Mouse (Mus musculus) forebrain, embryonic 11.5 days (tissue): ENCODE measurements around the gene Naa40. TPM values are rescaled to one million over a fixed set of nuclear protein-coding genes. Genes with fewer than 3 reads are reported as not detected.
A peak's percentile ranks its signal among the peaks of the same experiment; 100 is the strongest.

Experiments used
- ATAC-seq: fragments of 200-750 bp; cut with Nextera tagmentation; replicated peaks from 2 replicates; pipeline ENCODE4 v1.8.0; 2017; ENCODE audit warnings: moderate TSS enrichment; ENCODE audit not compliant: low FRiP score
- DNase-seq: peaks from one replicate; pipeline ENCODE4 v3.0.0-alpha.2; 2017; ENCODE audit warnings: low spot score
- H3K27ac ChIP-seq: fragments of 300-500 bp; sonication (generic); 2 replicates; pipeline ENCODE4 v1.5.1; 2014; ENCODE audit warnings: low read depth, low read length
- H3K27me3 ChIP-seq: fragments of 300-500 bp; sonication (generic); 2 replicates; pipeline ENCODE4 v1.6.1; 2014; ENCODE audit warnings: mild to moderate bottlenecking, low read length, mixed read lengths; ENCODE audit not compliant: control insufficient read depth, insufficient read depth
- H3K36me3 ChIP-seq: fragments of 300-500 bp; sonication (generic); 2 replicates; pipeline ENCODE4 v1.6.1; 2014; ENCODE audit warnings: mild to moderate bottlenecking, low read length, moderate library complexity, mixed read lengths; ENCODE audit not compliant: control insufficient read depth, insufficient read depth
- H3K4me1 ChIP-seq: fragments of 300-500 bp; sonication (generic); replicated peaks from 2 replicates; pipeline ENCODE4 v1.6.1; 2014; ENCODE audit warnings: low read length, mixed read lengths; ENCODE audit not compliant: control insufficient read depth, insufficient read depth
- H3K4me2 ChIP-seq: fragments of 300-500 bp; sonication (generic); 2 replicates; pipeline ENCODE4 v1.6.1; 2014; ENCODE audit warnings: low read depth, mild to moderate bottlenecking, low read length, moderate library complexity, mixed read lengths; ENCODE audit not compliant: severe bottlenecking
- H3K4me3 ChIP-seq: fragments of 300-500 bp; sonication (generic); 2 replicates; pipeline ENCODE4 v1.5.1; 2014; ENCODE audit warnings: low read depth, low read length
- H3K9ac ChIP-seq: fragments of 300-500 bp; sonication (generic); 2 replicates; pipeline ENCODE4 v1.6.1; 2014; ENCODE audit warnings: low read length
- H3K9me3 ChIP-seq: fragments of 300-500 bp; sonication (generic); 2 replicates; pipeline ENCODE4 v1.6.1; 2016; ENCODE audit warnings: low read length, mixed read lengths; ENCODE audit not compliant: control insufficient read depth
- WGBS: fragments of 180-500 bp; shearing (Covaris S2); extraction: QIAGEN DNeasy Blood & Tissue Kit; methylation state at CpG from one replicate; pipeline ENCODE4 v1.1.7; 2014; 5-methylcytosine and 5-hydroxymethylcytosine counted together
- polyA plus RNA-seq: library from polyadenylated mRNA; unstranded; fragments of >200 nt; fragmentation: Nextera tagmentation; extraction: Ambion mirVana; gene quantifications from 2 replicates; pipeline ENCODE4 v1.2.1, GENCODE M21; 2014

The Naa40 gene
- polyA plus RNA-seq, 1 experiment from 2014 or later = 106 TPM

DNA sequence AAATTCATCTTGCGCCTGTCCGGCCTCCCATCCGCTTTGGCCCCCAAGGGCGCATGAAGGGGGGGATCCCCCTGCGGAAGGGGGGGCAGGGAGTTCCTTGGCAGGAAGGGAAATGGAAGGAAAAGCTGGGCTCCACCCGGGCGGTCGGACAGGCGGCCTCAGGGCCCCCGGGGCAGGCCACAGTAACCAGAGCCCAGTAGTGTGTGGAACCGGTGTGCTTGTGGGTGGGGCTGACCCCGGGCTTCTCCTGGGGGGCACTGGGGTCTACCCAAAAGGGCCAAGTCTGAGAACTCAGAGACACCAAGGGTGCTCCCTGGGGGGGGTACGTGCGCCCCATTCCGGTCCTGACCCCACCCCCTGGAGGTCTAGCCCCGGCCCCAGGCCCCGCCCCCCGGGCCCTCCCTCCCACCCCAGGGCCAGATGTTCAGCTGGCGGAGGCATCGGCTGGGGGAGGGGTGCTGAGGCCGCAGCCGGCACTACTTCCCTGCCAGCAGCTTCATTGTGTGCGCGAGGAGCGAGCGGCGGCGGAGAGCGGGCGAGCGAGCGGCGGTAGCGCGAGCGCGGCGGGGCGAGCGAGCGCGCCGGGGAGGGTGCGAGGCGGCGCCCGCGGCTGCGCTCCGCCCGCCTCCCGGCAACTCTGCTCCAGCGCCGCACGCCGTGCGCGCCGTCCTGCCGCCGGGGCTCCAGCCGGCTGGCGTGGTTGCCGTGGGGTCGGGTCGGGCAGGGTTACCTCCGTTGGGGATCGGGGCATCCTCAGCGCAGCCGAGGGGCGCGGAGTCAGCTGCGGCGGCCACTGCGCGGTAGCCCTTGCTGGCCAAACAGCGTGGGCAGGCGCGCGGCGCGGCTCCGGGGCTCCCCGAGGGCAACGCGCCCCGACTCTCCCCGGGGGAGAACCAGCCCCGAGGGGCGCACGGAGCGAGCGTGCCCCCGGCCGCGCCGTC is 27.1 kb upstream of the Naa40 start:
- Histone ChIP-seq H3K4me3 (peak overlapping the region; percentile 97), H3K4me2 (peak overlapping the region; percentile 80), H3K27me3 (no peaks in the 10 kb centered on the region), H3K9me3 (no peaks in the 10 kb centered on the region), H3K27ac (peak overlapping the region; percentile 99), H3K36me3 (peaks cover 22% of the 10 kb centered on the region), H3K9ac (peak overlapping the region; percentile 99), H3K4me1 (peaks cover 49% of the 10 kb centered on the region)
- DNase-seq = peak; percentile 95
- under 1% methylated on average over 64 of the region's 97 CpGs for WGBS
- peak; percentile 51 for ATAC-seq

DNA sequence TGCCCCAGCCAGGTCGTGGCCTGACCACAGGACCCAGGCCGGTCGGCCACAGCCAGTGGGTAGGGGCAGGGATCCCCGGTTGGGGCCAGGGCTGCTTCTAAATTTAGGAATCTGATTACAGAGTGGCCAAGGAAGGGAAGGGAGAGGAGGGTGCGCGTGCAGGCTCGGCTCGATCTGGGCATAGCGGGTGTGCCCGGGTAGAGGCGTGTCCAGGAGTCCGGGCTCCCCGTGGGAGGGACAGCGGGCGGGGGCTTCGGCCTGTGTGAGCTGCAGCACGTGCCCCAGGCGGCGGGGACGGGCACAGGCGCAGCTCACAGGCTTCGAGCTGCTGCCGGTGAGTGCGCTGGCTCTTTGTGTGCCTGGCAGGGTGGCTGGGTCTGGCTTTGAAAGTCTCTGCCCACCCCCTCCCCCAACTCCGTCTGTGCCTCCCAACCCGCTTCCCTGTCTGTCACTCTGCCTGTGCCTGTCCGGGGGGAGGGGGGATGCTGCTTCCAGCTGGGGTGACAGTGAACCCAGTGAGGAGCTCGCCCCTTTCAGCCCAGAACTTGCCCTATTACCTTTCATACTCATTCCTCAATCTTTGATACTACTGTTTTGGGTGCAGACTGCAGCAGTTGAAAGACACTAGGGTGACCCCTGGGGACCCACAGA is 26.2 kb upstream of the Naa40 start, which contains the start of gene Rcor2:
Rcor2 (plus strand) TSS at position 235 of the 651 bp plus-strand sequence.
- Histone ChIP-seq H3K9ac (peak within 1 kb of the TSS; percentile 99), H3K4me2 (peak within 1 kb of the TSS; percentile 80), H3K27ac (peak within 1 kb of the TSS; percentile 99), H3K36me3 (peaks cover 14% of the 10 kb centered on the region), H3K27me3 (no peaks in the 10 kb centered on the region), H3K9me3 (peaks cover under 1% of the 10 kb centered on the region; the same call in 1 of the 2 replicates), H3K4me1 (peaks cover 49% of the 10 kb centered on the region), H3K4me3 (peak within 1 kb of the TSS; percentile 97)
- DNase-seq (peak; percentile 96), ATAC-seq (peak; percentile 70)
- under 1% methylated on average over 28 of the region's 28 CpGs for WGBS

DNA sequence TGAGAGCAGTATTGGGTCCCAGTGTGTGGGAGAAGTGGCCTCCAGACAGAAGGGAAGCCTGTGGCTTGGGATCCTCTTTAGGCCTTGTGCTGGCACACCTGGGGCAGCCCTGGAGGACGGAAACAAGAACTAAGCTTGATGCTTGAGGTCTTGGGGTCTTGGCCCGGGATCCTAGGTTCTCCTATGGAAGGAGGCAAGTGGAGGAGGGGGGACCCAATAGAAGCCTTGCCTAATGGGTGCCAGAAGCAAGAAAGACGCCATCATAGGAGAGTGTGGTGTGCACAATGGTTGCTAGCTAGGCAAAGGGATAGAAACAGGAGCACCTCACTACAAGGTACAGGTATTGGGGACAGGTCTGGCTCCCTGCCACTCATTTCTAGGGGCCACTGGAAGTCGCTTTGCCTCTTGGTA is 25.4 kb upstream of the Naa40 start:
- Histone ChIP-seq H3K4me3 (peak overlapping the region; percentile 97; the same call in 1 of the 2 replicates), H3K4me1 (peaks cover 49% of the 10 kb centered on the region), H3K9me3 (peaks cover 3% of the 10 kb centered on the region; the same call in 1 of the 2 replicates), H3K36me3 (peaks cover 6% of the 10 kb centered on the region), H3K27me3 (no peaks in the 10 kb centered on the region), H3K4me2 (peak overlapping the region; percentile 80), H3K27ac (peak overlapping the region; percentile 99), H3K9ac (peak overlapping the region; percentile 99)
- ATAC-seq (no peak), DNase-seq (peak; percentile 66)
- 21% methylated on average over 4 of the region's 4 CpGs for WGBS

DNA sequence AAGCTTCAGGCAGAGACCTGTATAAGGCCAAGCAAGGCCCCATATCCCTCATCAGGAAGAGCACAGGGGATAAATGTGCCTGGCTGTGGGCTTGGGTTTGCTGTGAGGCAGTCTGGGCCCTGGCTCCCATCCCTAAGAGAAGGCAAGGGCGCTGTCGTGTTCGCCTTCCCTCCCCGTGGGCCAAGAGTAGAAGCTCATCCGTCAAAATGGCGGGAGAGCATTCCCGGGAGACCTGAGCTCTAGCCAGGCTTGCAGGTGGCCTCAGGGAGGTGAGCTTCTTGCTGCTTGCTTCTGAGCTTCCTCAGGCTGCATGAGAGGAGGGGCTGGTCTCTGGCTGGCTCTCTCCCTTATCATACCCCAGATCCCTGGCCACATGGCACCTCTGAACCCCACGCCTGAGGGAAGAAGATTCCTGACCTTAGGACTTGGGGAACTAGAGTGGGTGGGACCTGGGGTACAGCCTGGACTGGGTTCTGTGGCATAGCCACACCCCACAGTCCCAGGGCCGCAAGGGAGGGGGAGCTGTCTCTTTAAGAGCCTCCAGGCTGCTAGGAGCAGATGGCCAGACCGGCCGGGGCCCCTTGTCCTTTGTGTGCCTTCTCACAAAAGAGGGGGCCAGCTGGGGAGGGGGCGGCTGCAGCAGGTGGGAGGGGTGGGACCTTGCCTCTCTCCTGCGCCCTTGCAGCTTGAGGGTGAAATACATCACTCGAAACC is 24.7 kb upstream of the Naa40 start:
- Histone ChIP-seq H3K4me1 (peaks cover 46% of the 10 kb centered on the region), H3K9me3 (peaks cover 3% of the 10 kb centered on the region; the same call in 1 of the 2 replicates), H3K27me3 (no peaks in the 10 kb centered on the region), H3K9ac (peak overlapping the region; percentile 99), H3K27ac (peak overlapping the region; percentile 99), H3K36me3 (peaks cover 3% of the 10 kb centered on the region), H3K4me2 (peak overlapping the region; percentile 80), H3K4me3 (peak overlapping the region; percentile 2; the same call in 1 of the 2 replicates)
- ATAC-seq = peak; percentile 58
- WGBS = 6% methylated on average over 14 of the region's 14 CpGs
- DNase-seq = peak; percentile 92

DNA sequence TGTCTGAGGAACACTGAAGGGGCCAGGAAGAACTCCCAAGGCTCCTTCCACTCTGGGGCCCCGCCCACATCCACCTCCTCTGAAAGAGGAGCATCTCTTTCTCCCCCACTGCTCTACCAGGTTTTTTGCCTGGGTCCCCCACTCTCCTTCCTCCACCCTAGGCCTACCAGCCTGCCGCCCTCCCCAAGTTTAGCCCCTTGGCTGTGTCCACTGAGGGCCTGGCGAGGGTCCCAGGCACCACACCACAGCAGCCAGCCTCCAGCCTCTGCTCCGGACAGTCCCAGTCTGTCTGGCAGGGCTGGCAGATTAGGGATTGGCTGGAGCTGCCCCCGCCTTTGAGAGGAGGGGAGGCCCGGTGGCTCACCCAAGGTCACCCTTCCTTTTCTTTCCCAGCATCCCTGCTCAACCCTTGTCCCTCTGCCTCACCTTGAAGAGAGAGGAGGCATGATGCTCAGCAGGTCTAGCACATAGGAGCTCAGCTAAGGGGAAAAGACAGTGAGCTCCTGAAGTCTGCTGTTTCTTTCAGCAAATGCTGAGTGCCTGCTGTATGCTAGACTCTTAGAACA is 23.9 kb upstream of the Naa40 start:
- no peak overlapping the region; the same call in 1 of the 2 replicates for H3K4me3 ChIP-seq
- 8% methylated on average over 6 of the region's 6 CpGs for WGBS

DNA sequence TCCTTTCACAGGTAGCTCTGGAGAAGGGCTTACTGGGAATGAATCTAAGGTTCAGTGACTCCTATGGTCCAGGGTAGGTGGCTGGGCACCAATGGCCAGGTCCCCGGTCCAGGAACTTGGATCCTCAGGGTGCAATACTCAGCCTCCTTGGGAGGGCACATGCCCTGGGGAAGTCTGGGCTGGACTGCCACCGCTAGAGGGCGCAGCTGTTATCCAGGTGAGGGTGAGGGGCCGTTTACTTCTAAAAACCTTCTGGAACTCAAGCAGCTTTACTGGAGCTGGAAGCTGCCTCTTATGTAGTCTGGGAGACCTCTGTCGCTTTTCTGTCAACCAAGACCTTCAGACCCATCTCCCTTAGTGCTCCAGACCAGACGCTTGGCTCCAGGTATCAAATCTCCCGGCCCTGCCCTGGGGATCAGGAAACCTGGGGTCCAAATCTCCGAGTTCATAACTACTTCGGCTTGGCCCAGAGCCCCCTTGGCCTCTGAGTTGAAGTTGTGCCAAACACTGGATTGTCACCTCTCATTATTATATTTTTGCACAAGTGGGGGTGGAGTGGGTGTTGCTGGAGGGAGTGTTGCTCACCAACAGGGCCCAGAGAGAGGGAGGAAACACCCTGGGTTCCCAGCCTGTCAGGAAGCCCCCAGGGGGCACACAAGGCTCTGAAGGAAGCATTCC is 23.2 kb upstream of the Naa40 start:
- DNase-seq = peak; percentile 93
- peaks cover 3% of the 10 kb centered on the region; the same call in 1 of the 2 replicates for H3K9me3 ChIP-seq
- H3K36me3 ChIP-seq = no peaks in the 10 kb centered on the region
- peak overlapping the region; percentile 99 for H3K27ac ChIP-seq
- WGBS = 16% methylated on average over 9 of the region's 9 CpGs
- peak overlapping the region; percentile 99; the same call in 1 of the 2 replicates for H3K9ac ChIP-seq
- H3K4me1 ChIP-seq = peaks cover 40% of the 10 kb centered on the region
- no peak overlapping the region for H3K4me3 ChIP-seq
- H3K4me2 ChIP-seq = peak overlapping the region; percentile 80; the same call in 1 of the 2 replicates
- H3K27me3 ChIP-seq = no peaks in the 10 kb centered on the region
- no peak for ATAC-seq

More for the DNA sequence above, 23.9 kb upstream of the Naa40 start:
- peaks cover 3% of the 10 kb centered on the region; the same call in 1 of the 2 replicates for H3K9me3 ChIP-seq
- no peaks in the 10 kb centered on the region for H3K36me3 ChIP-seq
- peak overlapping the region; percentile 80; the same call in 1 of the 2 replicates for H3K4me2 ChIP-seq
- DNase-seq (peak; percentile 70), ATAC-seq (no peak)
- H3K4me1 ChIP-seq = peaks cover 40% of the 10 kb centered on the region
- peak overlapping the region; percentile 99 for H3K9ac ChIP-seq
- H3K27me3 ChIP-seq = no peaks in the 10 kb centered on the region
- peak overlapping the region; percentile 99 for H3K27ac ChIP-seq

DNA sequence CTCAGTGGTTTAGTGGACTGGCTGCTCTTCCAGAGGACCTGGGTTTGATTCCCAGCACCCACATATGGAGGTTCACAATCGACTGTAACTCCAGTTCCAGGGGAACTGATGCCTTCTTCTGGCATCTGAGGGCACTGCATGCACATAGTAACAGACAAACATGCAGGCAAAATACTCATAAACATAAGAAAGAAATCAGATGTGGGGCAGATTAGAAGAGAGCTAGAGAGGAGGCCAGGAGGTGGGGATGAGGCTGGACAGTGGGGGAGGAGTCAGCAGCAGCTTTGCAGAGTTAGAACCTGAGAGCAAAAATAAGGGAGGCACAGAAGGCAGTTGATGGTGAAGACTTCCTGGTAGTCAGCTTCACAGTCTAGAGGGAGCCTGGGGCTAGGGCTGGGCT is 21.6 kb upstream of the Naa40 start:
- no peak for ATAC-seq
- Histone ChIP-seq H3K9me3 (peaks cover 3% of the 10 kb centered on the region; the same call in 1 of the 2 replicates), H3K4me3 (no peak overlapping the region), H3K27ac (no peak overlapping the region), H3K36me3 (no peaks in the 10 kb centered on the region), H3K9ac (no peak overlapping the region), H3K4me1 (peaks cover 36% of the 10 kb centered on the region), H3K27me3 (no peaks in the 10 kb centered on the region), H3K4me2 (no peak overlapping the region)
- no peak for DNase-seq
- WGBS = 94% methylated on average over 1 of the region's 1 CpGs
